Mouse (Mus musculus): ENCODE measurements around the gene Hs6st3.

Gene Hs6st3

GRCm38 (mm10) chr14:119633626-119634025 lies 495.5 kb downstream of the Hs6st3 start:
- DNase-seq (ENCODE audit: low spot score in 2 of 2): no peak

- no peak for DNase-seq (ENCODE audit: low spot score in 2 of 2)
Observed at GRCm38 (mm10) chr14:119642874-119643273, 504.7 kb downstream of the Hs6st3 start.

- DNase-seq (ENCODE audit: low spot score in 2 of 2): no peak
Observed at GRCm38 (mm10) chr14:119643840-119644239, 505.7 kb downstream of the Hs6st3 start.

GRCm38 (mm10) chr14:119656936-119657335 lies 518.8 kb downstream of the Hs6st3 start:
- DNase-seq (ENCODE audit: low spot score in 2 of 2): no peak

GRCm38 (mm10) chr14:119665741-119666141 lies 527.6 kb downstream of the Hs6st3 start:
- no peak for DNase-seq (ENCODE audit: low spot score in 2 of 2)

- DNase-seq (ENCODE audit: low spot score in 2 of 2): peak in 1 of 2 experiments; percentile 1
Observed at GRCm38 (mm10) chr14:119667421-119667820, 529.3 kb downstream of the Hs6st3 start.

GRCm38 (mm10) chr14:119670836-119671587 lies 532.9 kb downstream of the Hs6st3 start:
- DNase-seq (ENCODE audit: low spot score in 2 of 2): no peak

- DNase-seq (ENCODE audit: low spot score in 2 of 2): no peak
Observed at GRCm38 (mm10) chr14:119678574-119678973, 540.4 kb downstream of the Hs6st3 start.

- DNase-seq (ENCODE audit: low spot score in 2 of 2): no peak
Observed at GRCm38 (mm10) chr14:119680052-119680451, 541.9 kb downstream of the Hs6st3 start.

- no peak for DNase-seq (ENCODE audit: low spot score in 2 of 2)
Observed at GRCm38 (mm10) chr14:119687885-119688284, 549.7 kb downstream of the Hs6st3 start.

- DNase-seq (ENCODE audit: low spot score in 2 of 2): no peak
Observed at GRCm38 (mm10) chr14:119699982-119700381, 561.8 kb downstream of the Hs6st3 start.

GRCm38 (mm10) chr14:119714712-119715111 lies 576.6 kb downstream of the Hs6st3 start:
- no peak for DNase-seq (ENCODE audit: low spot score in 2 of 2)

GRCm38 (mm10) chr14:119717323-119717722 lies 579.2 kb downstream of the Hs6st3 start:
- DNase-seq (ENCODE audit: low spot score in 2 of 2): no peak

- no peak for DNase-seq (ENCODE audit: low spot score in 2 of 2)
Observed at GRCm38 (mm10) chr14:119725102-119725501, 587.0 kb downstream of the Hs6st3 start.

GRCm38 (mm10) chr14:119731436-119732080 lies 593.4 kb downstream of the Hs6st3 start:
- DNase-seq (ENCODE audit: low spot score in 2 of 2): no peak

- DNase-seq (ENCODE audit: low spot score in 2 of 2): no peak
Observed at GRCm38 (mm10) chr14:119732219-119732618, 594.1 kb downstream of the Hs6st3 start.

- no peak for DNase-seq (ENCODE audit: low spot score in 2 of 2)
Observed at GRCm38 (mm10) chr14:119737408-119737961, 599.3 kb downstream of the Hs6st3 start.

- DNase-seq (ENCODE audit: low spot score in 2 of 2): no peak
Observed at GRCm38 (mm10) chr14:119741791-119742190, 603.6 kb downstream of the Hs6st3 start.

GRCm38 (mm10) chr14:119761376-119761775 lies 623.2 kb downstream of the Hs6st3 start:
- no peak for DNase-seq (ENCODE audit: low spot score in 2 of 2)

- no peak for DNase-seq (ENCODE audit: low spot score in 2 of 2)
Observed at GRCm38 (mm10) chr14:119772040-119772439, 633.9 kb downstream of the Hs6st3 start.

GRCm38 (mm10) chr14:119776261-119776660 lies 638.1 kb downstream of the Hs6st3 start:
- no peak for DNase-seq (ENCODE audit: low spot score in 2 of 2)

- DNase-seq (ENCODE audit: low spot score in 2 of 2): no peak
Observed at GRCm38 (mm10) chr14:119779982-119780588, 641.9 kb downstream of the Hs6st3 start.
